Comparison of ENCODE assay signal across 9 mouse cellular contexts in genomic region chr15:75060505-75060904, GRCm38 (mm10). TPM values are rescaled to one million over a fixed set of nuclear protein-coding genes. Genes with fewer than 3 reads are reported as not detected.
DNase-seq lines count a peak whose midpoint lies in the region; ATAC-seq and TF ChIP-seq lines count a peak whose summit lies in the region.
"Had no signal": no experiment of that assay in that cellular context is flagged by ENCODE, and none has a peak within 500 bp of the region (broad histone marks: within the 10 kb centered on the region; RNA-seq: fewer than 3 reads in every experiment).

No protein-coding gene starts in this region.

- TF ChIP-seq CTCF in liver, embryonic 14.5 days (IDR thresholded peaks at IDR 0.05; ENCODE audit: low read depth) = peak; percentile 83
- peak; percentile 64; the same call in 1 of the 2 replicates for TF ChIP-seq CTCF in spleen, adult 2 months (IDR thresholded peaks at IDR 0.05; ENCODE audit: extremely low read depth, insufficient read depth, insufficient read length, insufficient replicate concordance)

- peak; percentile 18 for DNase-seq in cerebellum, adult 11 months
- DNase-seq in right cerebral cortex, adult 2 months (ENCODE audit: low spot score in 2 of 2) = peak; percentile 27 to 40
- DNase-seq in right cerebral cortex, postnatal 36 days (ENCODE audit: low spot score in 2 of 2) = no peak
- DNase-seq in cerebellum, postnatal 10 days = peak; percentile 70 to 73
- peak; percentile 64 for DNase-seq in heart, postnatal 4 days
- DNase-seq in liver, embryonic 14.5 days (ENCODE audit: low read depth in 3 of 3, low spot score in 3 of 3) = peak in 1 of 3 experiments; percentile 3
- peak; percentile 41 to 60 for DNase-seq in spleen, adult 2 months (ENCODE audit: low read depth in 1 of 2, low spot score in 2 of 2)

- no peak overlapping the region for H3K9ac ChIP-seq in liver, embryonic 14.5 days (replicated peaks)

- no peak overlapping the region for H3K27ac ChIP-seq in liver, embryonic 14.5 days
- no peak overlapping the region for H3K27ac ChIP-seq in spleen, adult 2 months (ENCODE audit: insufficient read depth, low read length)

- no peaks in the 10 kb centered on the region for H3K4me1 ChIP-seq in liver, embryonic 14.5 days (replicated peaks; ENCODE audit: control insufficient read depth in 2 of 2, insufficient read depth in 2 of 2, low read length in 1 of 2)
- H3K4me1 ChIP-seq in spleen, adult 2 months (ENCODE audit: control insufficient read depth, insufficient read depth, insufficient read length) = no peaks in the 10 kb centered on the region

- no peak for TF ChIP-seq POLR2A in spleen, adult 2 months (IDR thresholded peaks at IDR 0.05; ENCODE audit: low read depth, low read length)

- H3K36me3 ChIP-seq in liver, embryonic 14.5 days (replicated peaks; ENCODE audit: control insufficient read depth, insufficient read depth, low read depth) = no peaks in the 10 kb centered on the region
- H3K36me3 ChIP-seq in spleen, adult 2 months (ENCODE audit: control insufficient read depth, insufficient read depth, low read length) = no peaks in the 10 kb centered on the region
- H3K36me3 ChIP-seq: G1E had no signal

- H3K27me3 ChIP-seq in liver, embryonic 14.5 days (ENCODE audit: control insufficient read depth, insufficient read depth, low read length) = no peaks in the 10 kb centered on the region
- no peaks in the 10 kb centered on the region for H3K27me3 ChIP-seq in spleen, adult 2 months (ENCODE audit: control insufficient read depth, insufficient read depth, low read length)

- no peak for ATAC-seq in cerebellum, adult (ENCODE audit: insufficient number of reproducible peaks, low FRiP score, low TSS enrichment)
- ATAC-seq in liver, embryonic 14.5 days (ENCODE audit: insufficient read depth) = no peak

- no peak overlapping the region for H3K4me3 ChIP-seq in liver, embryonic 14.5 days (ENCODE audit: insufficient read depth in 1 of 2, low read depth in 2 of 2, low read length in 2 of 2)
- no peak overlapping the region for H3K4me3 ChIP-seq in spleen, adult 2 months (ENCODE audit: extremely low read depth, insufficient read depth, insufficient read length)

- TF ChIP-seq EP300 in liver, embryonic 14.5 days (IDR thresholded peaks at IDR 0.05; ENCODE audit: low read depth) = no peak

- H3K4me2 ChIP-seq in liver, embryonic 14.5 days (ENCODE audit: low read depth) = no peak overlapping the region

- no peaks in the 10 kb centered on the region for H3K9me3 ChIP-seq in liver, embryonic 14.5 days (ENCODE audit: control insufficient read depth, low read length)

RNA-seq across cellular contexts. Expression of gene Ly6c1, which starts 11.9 kb away (rescaled TPM):
- 10 to 100 TPM; 63.2 to 73.2 TPM for total RNA-seq in heart, postnatal 4 days (2021)
- 0.11 and 0.17 TPM in 2 replicates for polyA plus RNA-seq in liver, embryonic 14.5 days (2012; rRNA removed)
- 0.28 TPM in 1 of 2 replicates, not detected in the other for polyA plus RNA-seq in liver, embryonic 14.5 days (2014; fragmentation: Nextera tagmentation; extraction: Ambion mirVana)
- 105 and 137 TPM in 2 replicates for polyA plus RNA-seq in spleen, adult 2 months (2012; rRNA removed)
- total RNA-seq: G1E had no signal
- polyA plus RNA-seq: G1E had no signal

RNA-seq across cellular contexts. Expression of gene Ly6c2, which starts 51.3 kb away (rescaled TPM):
- 1 to 10 TPM; 1.9 to 2.5 TPM for total RNA-seq in heart, postnatal 4 days (2021)
- 21.6 and 23.6 TPM in 2 replicates for polyA plus RNA-seq in liver, embryonic 14.5 days (2012; rRNA removed)
- 29.8 and 43.1 TPM in 2 replicates for polyA plus RNA-seq in liver, embryonic 14.5 days (2014; fragmentation: Nextera tagmentation; extraction: Ambion mirVana)
- polyA plus RNA-seq in spleen, adult 2 months (2012; rRNA removed) = 193 and 254 TPM in 2 replicates
- polyA plus RNA-seq: G1E had no signal

Comparison
In these comparisons a context has a peak if more than half of its experiments do, and no peak if none do; other contexts are left out.
1. DNase-seq: peak in cerebellum, adult 11 months (single experiment), right cerebral cortex, adult 2 months (2 of 2), cerebellum, postnatal 10 days (2 of 2), heart, postnatal 4 days (single experiment) and spleen, adult 2 months (2 of 2); none in right cerebral cortex, postnatal 36 days (0 of 2).
2. RNA of gene Ly6c1, which starts 11.9 kb away (polyA plus RNA-seq): 105 to 137 TPM in spleen, adult 2 months; 0.11 to 0.28 TPM in liver, embryonic 14.5 days; every median in the first group is over 10 times any median in the second.